Mouse (Mus musculus) cerebellum, adult 9-10 months (tissue): ENCODE data around the gene Cadps2.

Experiments
- DNase-seq: peaks from one replicate; pipeline ENCODE4 v3.0.0; 2022

The Cadps2 gene

GRCm38 (mm10) chr6:23353480-23353879 is 485.7 kb downstream of the Cadps2 start:
- no peak for DNase-seq

GRCm38 (mm10) chr6:23337411-23338063 is 501.7 kb downstream of the Cadps2 start:
- no peak for DNase-seq

GRCm38 (mm10) chr6:23314945-23315344 is 524.3 kb downstream of the Cadps2 start:
- no peak for DNase-seq

GRCm38 (mm10) chr6:23314291-23314690 is 524.9 kb downstream of the Cadps2 start:
- no peak for DNase-seq

- no peak for DNase-seq
These were observed 533.2 kb downstream of the Cadps2 start for GRCm38 (mm10) chr6:23306046-23306445.

GRCm38 (mm10) chr6:23298596-23298995 is 540.6 kb downstream of the Cadps2 start:
- DNase-seq = peak; percentile 79

- DNase-seq = no peak
These were observed 544.5 kb downstream of the Cadps2 start for GRCm38 (mm10) chr6:23294685-23295084.

- DNase-seq = no peak
These were observed 550.5 kb downstream of the Cadps2 start for GRCm38 (mm10) chr6:23288752-23289151.

GRCm38 (mm10) chr6:23281514-23281820 is 557.8 kb downstream of the Cadps2 start:
- no peak for DNase-seq

- no peak for DNase-seq
These were observed 558.3 kb downstream of the Cadps2 start for GRCm38 (mm10) chr6:23280811-23281513.

GRCm38 (mm10) chr6:23273483-23273882 is 565.7 kb downstream of the Cadps2 start:
- no peak for DNase-seq

- DNase-seq = no peak
These were observed 566.2 kb downstream of the Cadps2 start for GRCm38 (mm10) chr6:23272979-23273378.

GRCm38 (mm10) chr6:23272542-23272941 is 566.7 kb downstream of the Cadps2 start:
- no peak for DNase-seq

- DNase-seq = no peak
These were observed 578.5 kb downstream of the Cadps2 start for GRCm38 (mm10) chr6:23260738-23261050.

- no peak for DNase-seq
These were observed 579.0 kb downstream of the Cadps2 start for GRCm38 (mm10) chr6:23260016-23260737.

GRCm38 (mm10) chr6:23257981-23258380 is 581.2 kb downstream of the Cadps2 start:
- no peak for DNase-seq

- DNase-seq = no peak
These were observed 584.1 kb downstream of the Cadps2 start for GRCm38 (mm10) chr6:23255161-23255560.

GRCm38 (mm10) chr6:23254644-23255043 is 584.6 kb downstream of the Cadps2 start:
- no peak for DNase-seq

- DNase-seq = no peak
These were observed 585.6 kb downstream of the Cadps2 start for GRCm38 (mm10) chr6:23253353-23254311.

- no peak for DNase-seq
These were observed 586.8 kb downstream of the Cadps2 start for GRCm38 (mm10) chr6:23252196-23253135.

GRCm38 (mm10) chr6:23251431-23251830 is 587.8 kb downstream of the Cadps2 start:
- DNase-seq = no peak
